Mouse (Mus musculus) v-Abl transformed pro-B cells (cell line): ENCODE data around the gene 1110017D15Rik.

Experiments
- in situ Hi-C, 2 experiments: fragments of 400-800 bp; cut with MboI; formaldehyde crosslinking; loops; one replicate each; pipeline ENCODE4 v1.15.1; 2025; ENCODE audit not compliant: unreplicated experiment in 2 of 2

The 1110017D15Rik gene

GRCm38 (mm10) chr4:41519195-41519594 lies 2.1 kb upstream of the 1110017D15Rik start:
- in situ Hi-C loops = no loop called here

- in situ Hi-C loops = no loop called here
These were observed 1.2 kb upstream of the 1110017D15Rik start for GRCm38 (mm10) chr4:41518349-41518748.

- in situ Hi-C loops = no loop called here
These were observed 3.4 kb downstream of the 1110017D15Rik start for GRCm38 (mm10) chr4:41513714-41514113.

- in situ Hi-C loops = no loop called here
These were observed 3.8 kb downstream of the 1110017D15Rik start for GRCm38 (mm10) chr4:41513309-41513708.

- in situ Hi-C loops = no loop called here
These were observed 9.1 kb downstream of the 1110017D15Rik start for GRCm38 (mm10) chr4:41507998-41508397.

- in situ Hi-C loops = no loop called here
These were observed 9.7 kb downstream of the 1110017D15Rik start for GRCm38 (mm10) chr4:41507326-41507924.

GRCm38 (mm10) chr4:41506906-41507305 lies 10.2 kb downstream of the 1110017D15Rik start:
- in situ Hi-C loops = no loop called here

GRCm38 (mm10) chr4:41506156-41506555 lies 11.0 kb downstream of the 1110017D15Rik start:
- in situ Hi-C loops = no loop called here

GRCm38 (mm10) chr4:41505131-41505551 lies 12.0 kb downstream of the 1110017D15Rik start:
- in situ Hi-C loops = no loop called here

- in situ Hi-C loops = no loop called here
These were observed 12.8 kb downstream of the 1110017D15Rik start for GRCm38 (mm10) chr4:41504325-41504724.

- in situ Hi-C loops = no loop called here
These were observed 14.1 kb downstream of the 1110017D15Rik start, which contains the start of gene AI464131 for GRCm38 (mm10) chr4:41502986-41503412. AI464131 (minus strand) TSS chr4:41503076.

- in situ Hi-C loops = no loop called here
These were observed 14.8 kb downstream of the 1110017D15Rik start for GRCm38 (mm10) chr4:41502171-41502940.

- in situ Hi-C loops = no loop called here
These were observed 16.3 kb downstream of the 1110017D15Rik start for GRCm38 (mm10) chr4:41500787-41501186.

GRCm38 (mm10) chr4:41499619-41500018 lies 17.5 kb downstream of the 1110017D15Rik start:
- in situ Hi-C loops = no loop called here

- in situ Hi-C loops = no loop called here
These were observed 18.2 kb downstream of the 1110017D15Rik start for GRCm38 (mm10) chr4:41498921-41499391.

- in situ Hi-C loops = no loop called here
These were observed 18.9 kb downstream of the 1110017D15Rik start for GRCm38 (mm10) chr4:41497995-41498845.

- in situ Hi-C loops = no loop called here
These were observed 19.6 kb downstream of the 1110017D15Rik start for GRCm38 (mm10) chr4:41497579-41497978.

GRCm38 (mm10) chr4:41497046-41497445 lies 20.1 kb downstream of the 1110017D15Rik start:
- in situ Hi-C loops = no loop called here

- in situ Hi-C loops = no loop called here
These were observed 21.3 kb downstream of the 1110017D15Rik start for GRCm38 (mm10) chr4:41495850-41496249.

- in situ Hi-C loops = no loop called here
These were observed 22.1 kb downstream of the 1110017D15Rik start for GRCm38 (mm10) chr4:41495076-41495475.

- in situ Hi-C loops = no loop called here
These were observed 22.8 kb downstream of the 1110017D15Rik start for GRCm38 (mm10) chr4:41494378-41494777.
